Mouse (Mus musculus) embryo, embryonic 10.5 days (tissue): ENCODE data around the gene Oit1.

Experiments
- DNase-seq: peaks from one replicate; pipeline ENCODE4 v3.0.0-alpha.2; 2015; ENCODE audit warnings: low spot score

The Oit1 gene

DNA sequence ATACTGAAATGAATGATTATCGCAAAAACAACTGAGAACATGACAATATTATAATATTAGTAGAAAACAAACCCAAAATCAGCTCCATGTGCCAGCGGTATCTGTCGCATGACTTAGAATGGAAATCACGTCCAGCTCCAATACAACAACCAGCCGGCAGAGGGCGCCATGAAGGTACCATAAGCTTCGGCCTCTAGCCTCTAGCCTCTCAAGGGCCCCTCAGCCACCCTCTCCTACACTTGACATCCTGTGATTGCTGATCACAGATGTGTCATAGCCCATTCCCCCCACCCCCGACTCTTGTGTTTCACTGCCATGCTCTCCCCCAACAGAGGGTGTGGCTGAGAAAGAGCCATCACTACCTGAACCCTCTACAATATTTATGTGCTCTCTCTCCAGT, 78.3 kb downstream of the Oit1 start:
- peak; percentile 85 for DNase-seq
